Mouse (Mus musculus) gastrocnemius, postnatal 4 days (tissue): Measurements from ENCODE around the gene Acadvl. TPM values are rescaled to one million over a fixed set of nuclear protein-coding genes. Genes with fewer than 3 reads are reported as not detected.

Source experiments
- microRNA-seq: library from miRNA; unstranded; fragments of <30 nt; microRNA quantifications from one replicate; pipeline ENCODE4 v1.2.0, GENCODE M21; 2021
- total RNA-seq, 2 experiments: library from RNA; stranded (reverse); gene quantifications; 2 replicates each; pipeline ENCODE4 v1.2.3; 2021

The Acadvl gene
- total RNA-seq, 2 experiments from 2014 or later: 233 to 241 TPM

Small RNA genes lying within 50 kb of the gene (microRNA-seq; reads per million reads assigned to microRNA genes)
- gene Gm44349 (not detected), gene Mir324 (1,177 reads per million, percentile 77 among the genes with 10 or more reads in this experiment)

Other genes with a start within 250 kb of the Acadvl start
- 10 to 100 TPM; 26.7 to 30.5 TPM for gene Zbtb4, start 249.5 kb downstream of the Acadvl start, total RNA-seq
- gene Chrnb1, start 219.5 kb downstream of the Acadvl start, total RNA-seq: 100 to 1,000 TPM in 1 of 2 experiments, 10 to 100 TPM in 1; 95.1 to 110 TPM
- gene Fgf11, start 213.6 kb downstream of the Acadvl start, total RNA-seq: 10 to 100 TPM; 10.1 to 13.8 TPM
- not detected for gene Tmem102, start 209.8 kb downstream of the Acadvl start, total RNA-seq
- not detected for gene Gm39566, start 200.1 kb downstream of the Acadvl start, total RNA-seq
- not detected for gene Spem2, start 196.9 kb downstream of the Acadvl start, total RNA-seq
- under 1 TPM in 1 of 2 experiments, not detected in 1; 0.34 TPM for gene Spem1, start 193.2 kb downstream of the Acadvl start, total RNA-seq
- 10 to 100 TPM; 22.3 to 23.2 TPM for gene Nlgn2, start 177.6 kb downstream of the Acadvl start, total RNA-seq
- gene Tmem256, start 176.9 kb downstream of the Acadvl start, total RNA-seq: 100 to 1,000 TPM in 1 of 2 experiments, 10 to 100 TPM in 1; 97.5 to 141 TPM
- 10 to 100 TPM; 39.3 to 41.4 TPM for gene Plscr3, start 169.0 kb downstream of the Acadvl start, total RNA-seq
- gene Tnk1, start 156.7 kb downstream of the Acadvl start, total RNA-seq: under 1 TPM in 1 of 2 experiments, not detected in 1; 0.13 TPM
- not detected for gene Tmem95, start 137.4 kb downstream of the Acadvl start, total RNA-seq
- 1 to 10 TPM; 3.5 to 4.7 TPM for gene Kctd11, start 134.0 kb downstream of the Acadvl start, total RNA-seq
- gene Acap1, start 119.9 kb downstream of the Acadvl start, total RNA-seq: 1 to 10 TPM in 1 of 2 experiments, under 1 TPM in 1; 0.65 to 1.1 TPM
- gene 2810408A11Rik, start 114.4 kb downstream of the Acadvl start, total RNA-seq: 1 to 10 TPM; 3.2 to 4.1 TPM
- gene Neurl4, start 114.3 kb downstream of the Acadvl start, total RNA-seq: 10 to 100 TPM; 32.3 to 36.9 TPM
- gene Gps2, start 101.5 kb downstream of the Acadvl start, total RNA-seq: 10 to 100 TPM; 35.9 to 44.5 TPM
- 100 to 1,000 TPM; 565 to 571 TPM for gene Eif5a, start 93.5 kb downstream of the Acadvl start, total RNA-seq
- gene Ybx2, start 79.6 kb downstream of the Acadvl start, total RNA-seq: 1 to 10 TPM; 5.1 to 6.4 TPM
- gene Slc2a4, start 67.2 kb downstream of the Acadvl start, total RNA-seq: 100 to 1,000 TPM; 111 to 142 TPM
- gene Cldn7, start 50.6 kb downstream of the Acadvl start, total RNA-seq: under 1 TPM in 1 of 2 experiments, not detected in 1; 0.34 TPM
- gene Ctdnep1, start 34.3 kb downstream of the Acadvl start, total RNA-seq: 100 to 1,000 TPM; 204 to 229 TPM
- 10 to 100 TPM; 61.9 to 63.7 TPM for gene Elp5, start 32.9 kb downstream of the Acadvl start, total RNA-seq
- 100 to 1,000 TPM; 234 to 246 TPM for gene Gabarap, start 24.3 kb downstream of the Acadvl start, total RNA-seq
- 10 to 100 TPM; 31.5 to 34.7 TPM for gene Phf23, start 19.6 kb downstream of the Acadvl start, total RNA-seq
- 10 to 100 TPM; 19.1 to 22.8 TPM for gene Dvl2, start 14.8 kb downstream of the Acadvl start, total RNA-seq
- 10 to 100 TPM; 23.9 to 33.8 TPM for gene Dlg4, start 1.5 kb upstream of the Acadvl start, total RNA-seq
- under 1 TPM in 1 of 2 experiments, not detected in 1; 0.62 TPM for gene Asgr1, start 38.7 kb upstream of the Acadvl start, total RNA-seq
- gene Asgr2, start 77.2 kb upstream of the Acadvl start, total RNA-seq: under 1 TPM in 1 of 2 experiments, not detected in 1; 0.62 TPM
- 1 to 10 TPM; 2.8 to 4.2 TPM for gene Mgl2, start 114.9 kb upstream of the Acadvl start, total RNA-seq
- 10 to 100 TPM in 1 of 2 experiments, 1 to 10 TPM in 1; 8.6 to 10.5 TPM for gene Clec10a, start 140.8 kb upstream of the Acadvl start, total RNA-seq
- not detected for gene Slc16a11, start 197.3 kb upstream of the Acadvl start, total RNA-seq
- gene Slc16a13, start 205.7 kb upstream of the Acadvl start, total RNA-seq: 1 to 10 TPM; 2.6 to 3.2 TPM
- gene Bcl6b, start 214.4 kb upstream of the Acadvl start, total RNA-seq: 10 to 100 TPM; 20.2 to 22.2 TPM
- gene 0610010K14Rik, start 222.5 kb upstream of the Acadvl start, total RNA-seq: 10 to 100 TPM; 51.4 to 56.9 TPM
- gene Gm21988, start 224.4 kb upstream of the Acadvl start, total RNA-seq: 1 to 10 TPM; 2.5 to 4.1 TPM
- gene Rnasek, start 224.4 kb upstream of the Acadvl start, total RNA-seq: 100 to 1,000 TPM in 1 of 2 experiments, 10 to 100 TPM in 1; 83.0 to 103 TPM
- 1 to 10 TPM; 1.3 to 1.7 TPM for gene Alox12, start 239.9 kb upstream of the Acadvl start, total RNA-seq